Mouse (Mus musculus) A20 (cell line): ENCODE results near the gene Krt90.
"Not testable (repeated sequence)": the region's sequence is repeated elsewhere in the genome, so short reads cannot be mapped to it uniquely, and the experiment has no call there.

Source experiments
- DNase-seq: peaks from one replicate; pipeline ENCODE4 v3.0.0-alpha.2; 2011; ENCODE audit warnings: low read depth, low spot score

Gene Krt90

GRCm38 (mm10) chr15:101517161-101517560 is 45.6 kb downstream of the Krt90 start, which contains the start of gene Gm49425:
TSS of gene Gm49425 (minus strand) at chr15:101517261.
- not testable (repeated sequence) for DNase-seq

DNA sequence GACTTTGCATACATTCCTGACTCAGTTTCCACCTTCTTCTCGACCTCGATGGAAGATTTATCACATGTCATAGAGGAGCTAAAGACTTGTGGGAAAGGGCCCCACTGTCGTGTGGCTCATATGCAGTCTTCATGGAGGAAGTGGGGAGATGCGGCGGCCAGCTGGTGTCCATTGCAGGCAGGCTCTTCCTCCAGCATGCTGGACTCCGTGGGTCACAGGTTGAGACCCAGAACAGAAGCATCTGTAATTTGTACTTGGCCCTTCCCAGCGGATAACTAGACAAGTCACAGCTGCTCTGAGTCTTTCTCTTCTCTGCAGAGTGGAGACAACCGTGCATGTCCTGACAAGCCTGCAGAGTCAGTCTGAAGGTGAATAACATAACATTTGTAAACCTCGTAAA is 54.5 kb downstream of the Krt90 start:
- no peak for DNase-seq

DNA sequence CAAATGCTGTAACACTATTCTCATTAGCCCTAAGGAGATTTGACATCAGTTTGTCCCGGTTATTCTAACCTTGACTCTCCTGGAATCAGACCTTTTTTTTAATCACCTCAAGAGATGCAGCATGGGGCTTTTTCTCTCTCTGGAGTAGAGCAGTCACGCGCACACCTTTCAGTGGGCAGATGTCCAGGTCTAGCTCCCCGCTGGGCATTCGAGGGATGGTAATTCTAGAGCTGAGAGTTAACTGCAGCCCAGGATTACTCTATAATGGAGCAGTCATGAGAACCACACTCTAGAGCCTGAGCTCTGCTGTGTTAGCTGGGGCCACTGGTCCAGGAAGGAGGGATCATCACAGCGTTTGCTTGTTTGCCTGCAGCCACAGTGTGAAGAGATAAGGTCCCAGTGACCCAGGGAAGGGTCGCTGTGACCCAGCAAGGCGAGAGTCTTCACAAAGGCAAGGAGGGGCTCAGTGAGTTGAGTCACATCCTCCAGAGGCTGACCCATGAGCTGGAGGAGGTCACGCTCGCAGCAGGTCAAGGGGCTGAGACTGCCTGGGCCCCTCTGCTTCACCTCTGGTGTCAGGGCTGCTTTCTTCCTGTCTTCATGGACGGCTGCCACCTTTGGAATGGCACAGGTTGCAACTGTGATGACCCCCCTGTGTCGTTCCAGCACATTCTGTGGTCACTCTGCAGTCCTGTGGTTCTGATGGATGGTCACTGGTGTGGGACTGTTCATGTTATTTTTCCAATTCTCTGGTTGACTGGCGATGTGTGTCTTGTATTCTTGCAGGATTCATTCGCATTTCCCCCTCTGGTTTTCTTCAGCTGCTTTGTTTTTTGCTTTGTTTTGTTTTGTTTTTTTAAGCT is 55.6 kb downstream of the Krt90 start:
- DNase-seq = no peak
